Mouse (Mus musculus) neutrophil, adult 65 days (primary cell): ENCODE data around the gene Omd. TPM values are rescaled to one million over a fixed set of nuclear protein-coding genes. Genes with fewer than 3 reads are reported as not detected.

Experiments used
- total RNA-seq: library from RNA; stranded (reverse); gene quantifications from 2 replicates; pipeline ENCODE4 v1.2.4, GENCODE M21; 2023

The Omd gene
- total RNA-seq, result 0.28 TPM in 1 of 2 replicates, not detected in the other

DNA sequence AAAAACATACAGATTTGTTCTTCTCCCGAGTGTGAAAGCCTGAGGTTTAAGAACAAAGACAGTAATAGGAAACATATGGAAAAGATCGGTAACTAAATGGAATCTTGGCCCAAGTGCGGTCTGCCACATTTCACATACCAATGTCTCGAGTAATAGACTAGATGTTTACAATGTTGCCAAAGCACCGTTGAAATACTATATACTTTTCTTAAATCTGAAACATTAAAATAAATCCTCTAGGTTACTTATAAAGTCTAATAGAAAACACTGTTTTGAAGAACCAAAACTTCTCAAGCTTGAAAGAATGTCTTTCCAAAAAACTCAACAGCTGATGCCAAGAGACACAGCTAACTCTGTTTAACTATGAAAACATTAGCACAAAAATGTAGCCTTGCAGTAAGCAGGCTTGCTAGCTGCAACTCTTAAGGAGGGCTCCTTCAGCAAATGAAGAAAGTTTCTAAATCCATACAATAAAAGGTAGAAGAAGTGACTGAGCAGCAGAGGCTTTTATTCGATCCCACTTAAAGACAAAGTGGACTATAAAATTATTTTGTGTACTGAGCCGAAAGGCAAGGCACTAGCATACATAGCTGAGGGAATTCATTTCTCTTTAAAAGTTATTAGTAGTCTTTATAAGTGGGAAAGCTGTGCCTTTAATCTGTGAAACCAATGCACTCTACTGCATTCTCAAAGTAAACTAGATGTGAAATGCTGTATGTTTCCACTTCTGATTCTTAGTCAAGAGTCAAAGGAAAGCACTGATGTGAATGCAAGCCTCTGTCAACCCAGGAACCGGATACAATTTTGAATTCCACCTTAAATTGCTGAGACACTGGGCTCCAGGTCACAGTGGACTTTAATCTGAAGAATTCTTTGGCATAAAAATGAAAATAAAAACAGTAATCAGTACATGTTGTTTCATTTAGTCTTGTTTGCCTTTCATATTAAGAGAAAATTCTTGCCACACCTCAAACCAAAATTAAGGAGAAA is at the start of gene Omd:
Gene Omd, plus strand, starts transcription at position 922 of the 990 bp plus-strand sequence.

GRCm38 (mm10) chr13:49544279-49544678 is 38.0 kb upstream of the Omd start, which contains the start of gene Aspn:
Gene Aspn (plus strand): TSS chr13:49544443.

GRCm38 (mm10) chr13:49607714-49608113 is 25.5 kb downstream of the Omd start, which contains the start of gene Ogn:
Gene Ogn (plus strand): TSS chr13:49608046.

Other genes starting within 250 kb of the Omd start
- 13.4 and 14.7 TPM in 2 replicates for gene Bicd2, start 240.9 kb upstream of the Omd start, total RNA-seq
- gene Ippk, start 161.2 kb upstream of the Omd start, total RNA-seq, result 5.0 and 6.0 TPM in 2 replicates
- 0.60 and 0.70 TPM in 2 replicates for gene Tes3-ps, start 89.1 kb upstream of the Omd start, total RNA-seq
- gene Ecm2, start 77.7 kb upstream of the Omd start, total RNA-seq, result not detected in 2 replicates
- not detected in 2 replicates for gene Aspn, start 38.0 kb upstream of the Omd start, total RNA-seq
- gene Ogn, start 25.6 kb downstream of the Omd start, total RNA-seq, result 0.20 and 0.22 TPM in 2 replicates
- gene Cenpp, start 70.3 kb downstream of the Omd start, total RNA-seq, result 4.9 and 6.8 TPM in 2 replicates
- gene Nol8, start 70.6 kb downstream of the Omd start, total RNA-seq, result 6.0 and 6.2 TPM in 2 replicates
- gene Iars, start 99.6 kb downstream of the Omd start, total RNA-seq, result 24.4 and 34.8 TPM in 2 replicates
- gene Gm30302, start 216.5 kb downstream of the Omd start, total RNA-seq, result not detected in 2 replicates